Mouse (Mus musculus): ENCODE data around the gene Vav1. TPM values are rescaled to one million over a fixed set of nuclear protein-coding genes. Genes with fewer than 3 reads are reported as not detected.
A peak's percentile ranks its signal among the peaks of the same experiment; 100 is the strongest.

The Vav1 gene
- total and polyA plus RNA-seq, 3 experiments, result 86.7 to 99.6 TPM; not detected in 1

GRCm38 (mm10) chr17:57258191-57258590 is 20.7 kb upstream of the Vav1 start:
- no peaks in the 10 kb centered on the region for H3K27me3 ChIP-seq (ENCODE audit: control insufficient read depth in 1 of 2, insufficient read depth in 2 of 2, low read length in 2 of 2)
- H3K4me3 ChIP-seq (ENCODE audit: control insufficient read depth in 1 of 2, insufficient read depth in 1 of 2, low read depth in 2 of 2, low read length in 2 of 2), result no peak overlapping the region
- H3K79me2 ChIP-seq (ENCODE audit: control insufficient read depth, insufficient read depth, low read length, poor library complexity), result peaks cover 2% of the 10 kb centered on the region; the same call in 1 of the 2 replicates
- DNase-seq (ENCODE audit: low read depth, low spot score), result no peak
- peaks cover 0 to 15% of the 10 kb centered on the region in 2 experiments; a peak in 1 of 4 replicates for H3K4me1 ChIP-seq (ENCODE audit: control insufficient read depth in 1 of 2, insufficient read depth in 2 of 2, low read length in 2 of 2)
- H3K36me3 ChIP-seq (ENCODE audit: control insufficient read depth in 1 of 2, insufficient read depth in 2 of 2, low read length in 2 of 2), result peaks cover 0 to 4% of the 10 kb centered on the region in 2 experiments; a peak in 2 of 4 replicates
- H3K9ac ChIP-seq (ENCODE audit: control insufficient read depth, low read depth, low read length, poor library complexity, severe bottlenecking), result no peak overlapping the region
- no peak overlapping the region for H3K27ac ChIP-seq (ENCODE audit: control insufficient read depth, low read depth, low read length)
- no peak for TF ChIP-seq CTCF (IDR thresholded peaks at IDR 0.05 in 2 of 3, conservative IDR thresholded peaks at IDR 0.05 in 1 of 3; ENCODE audit: control insufficient read depth in 1 of 3, insufficient read depth in 1 of 3, low read depth in 2 of 3, low read length in 3 of 3, poor library complexity in 1 of 3, severe bottlenecking in 1 of 3)
- no peak for TF ChIP-seq MAX (IDR thresholded peaks at IDR 0.05; ENCODE audit: low read length)
- TF ChIP-seq HCFC1 (IDR thresholded peaks at IDR 0.05; ENCODE audit: low read depth, low read length), result no peak
- no peak for TF ChIP-seq USF2 (IDR thresholded peaks at IDR 0.05; ENCODE audit: borderline replicate concordance in 1 of 2, insufficient read depth in 1 of 2, low read depth in 1 of 2, low read length in 2 of 2)
- no peak for TF ChIP-seq GATA1 (IDR thresholded peaks at IDR 0.05; ENCODE audit: low read depth, low read length)
- TF ChIP-seq EP300 (IDR thresholded peaks at IDR 0.05; ENCODE audit: low read depth in 1 of 2, low read length in 2 of 2), result no peak
- no peak for TF ChIP-seq POLR2AphosphoS5 (IDR thresholded peaks at IDR 0.05; ENCODE audit: borderline replicate concordance, low read depth, low read length)
- no peak for TF ChIP-seq JUND (IDR thresholded peaks at IDR 0.05; ENCODE audit: low read depth, low read length)
- no peaks in the 10 kb centered on the region for H3K9me3 ChIP-seq (replicated peaks; ENCODE audit: insufficient read depth, low read length)

GRCm38 (mm10) chr17:57259742-57260141 is 19.2 kb upstream of the Vav1 start:
- TF ChIP-seq MAX (IDR thresholded peaks at IDR 0.05; ENCODE audit: low read length) (no peak), RCOR1 (IDR thresholded peaks at IDR 0.05; ENCODE audit: low read depth, low read length) (0 out of 2 replicates have a peak, but pooled peaks have one; percentile 19), MXI1 (IDR thresholded peaks at IDR 0.05; ENCODE audit: low read depth, low read length) (no peak)
- H3K27me3 ChIP-seq (ENCODE audit: control insufficient read depth in 1 of 2, insufficient read depth in 2 of 2, low read length in 2 of 2), result no peaks in the 10 kb centered on the region
- H3K9ac ChIP-seq (ENCODE audit: control insufficient read depth, low read depth, low read length, poor library complexity, severe bottlenecking), result no peak overlapping the region
- no peak overlapping the region for H3K27ac ChIP-seq (ENCODE audit: control insufficient read depth, low read depth, low read length)
- H3K4me3 ChIP-seq (ENCODE audit: control insufficient read depth in 1 of 2, insufficient read depth in 1 of 2, low read depth in 2 of 2, low read length in 2 of 2), result no peak overlapping the region
- DNase-seq (ENCODE audit: low read depth, low spot score), result no peak
- H3K36me3 ChIP-seq (ENCODE audit: control insufficient read depth in 1 of 2, insufficient read depth in 2 of 2, low read length in 2 of 2), result peaks cover 0 to 4% of the 10 kb centered on the region in 2 experiments; a peak in 2 of 4 replicates
- peaks cover 0 to 15% of the 10 kb centered on the region in 2 experiments; a peak in 1 of 4 replicates for H3K4me1 ChIP-seq (ENCODE audit: control insufficient read depth in 1 of 2, insufficient read depth in 2 of 2, low read length in 2 of 2)
- peaks cover 2% of the 10 kb centered on the region; the same call in 1 of the 2 replicates for H3K79me2 ChIP-seq (ENCODE audit: control insufficient read depth, insufficient read depth, low read length, poor library complexity)
- H3K9me3 ChIP-seq (replicated peaks; ENCODE audit: insufficient read depth, low read length), result no peaks in the 10 kb centered on the region

- Histone ChIP-seq H3K79me2 (ENCODE audit: control insufficient read depth, insufficient read depth, low read length, poor library complexity) (peaks cover 2% of the 10 kb centered on the region; the same call in 1 of the 2 replicates), H3K4me3 (ENCODE audit: control insufficient read depth in 1 of 2, insufficient read depth in 1 of 2, low read depth in 2 of 2, low read length in 2 of 2) (no peak overlapping the region), H3K27me3 (ENCODE audit: control insufficient read depth in 1 of 2, insufficient read depth in 2 of 2, low read length in 2 of 2) (no peaks in the 10 kb centered on the region), H3K36me3 (ENCODE audit: control insufficient read depth in 1 of 2, insufficient read depth in 2 of 2, low read length in 2 of 2) (peaks cover 0 to 4% of the 10 kb centered on the region in 2 experiments; a peak in 2 of 4 replicates), H3K4me1 (ENCODE audit: control insufficient read depth in 1 of 2, insufficient read depth in 2 of 2, low read length in 2 of 2) (peaks cover 0 to 18% of the 10 kb centered on the region in 2 experiments; a peak in 3 of 4 replicates), H3K27ac (ENCODE audit: control insufficient read depth, low read depth, low read length) (no peak overlapping the region), H3K9ac (ENCODE audit: control insufficient read depth, low read depth, low read length, poor library complexity, severe bottlenecking) (no peak overlapping the region), H3K9me3 (replicated peaks; ENCODE audit: insufficient read depth, low read length) (no peaks in the 10 kb centered on the region)
- no peak for DNase-seq (ENCODE audit: low read depth, low spot score)
- TF ChIP-seq BHLHE40 (IDR thresholded peaks at IDR 0.05; ENCODE audit: borderline replicate concordance, low read depth, low read length) (no peak), E2F4 (IDR thresholded peaks at IDR 0.05; ENCODE audit: borderline replicate concordance, low read depth, low read length) (no peak), USF1 (IDR thresholded peaks at IDR 0.05; ENCODE audit: low read depth, low read length) (no peak), EP300 (IDR thresholded peaks at IDR 0.05; ENCODE audit: low read depth in 1 of 2, low read length in 2 of 2) (no peak), MAZ (IDR thresholded peaks at IDR 0.05; ENCODE audit: low read depth, low read length) (no peak), ZKSCAN1 (IDR thresholded peaks at IDR 0.05; ENCODE audit: low read depth, low read length) (no peak), USF2 (IDR thresholded peaks at IDR 0.05; ENCODE audit: borderline replicate concordance in 1 of 2, insufficient read depth in 1 of 2, low read depth in 1 of 2, low read length in 2 of 2) (no peak), TBP (IDR thresholded peaks at IDR 0.05; ENCODE audit: low read depth, low read length) (no peak), POLR2A (IDR thresholded peaks at IDR 0.05; ENCODE audit: control insufficient read depth in 1 of 2, insufficient read depth in 1 of 2, low read depth in 1 of 2, low read length in 2 of 2, poor library complexity in 1 of 2) (no peak), SMC3 (IDR thresholded peaks at IDR 0.05; ENCODE audit: low read depth, low read length) (no peak), RCOR1 (IDR thresholded peaks at IDR 0.05; ENCODE audit: low read depth, low read length) (no peak)
These were observed 18.5 kb upstream of the Vav1 start for GRCm38 (mm10) chr17:57260351-57260750.

Data from MEL (cell line).